Mouse (Mus musculus) T-cell, adult 2 months (primary cell): ENCODE data around the gene Jazf1.

ENCODE experiments used
- DNase-seq: peaks from one replicate; pipeline ENCODE4 v3.0.0; 2022; ENCODE audit warnings: low spot score

The Jazf1 gene

DNA sequence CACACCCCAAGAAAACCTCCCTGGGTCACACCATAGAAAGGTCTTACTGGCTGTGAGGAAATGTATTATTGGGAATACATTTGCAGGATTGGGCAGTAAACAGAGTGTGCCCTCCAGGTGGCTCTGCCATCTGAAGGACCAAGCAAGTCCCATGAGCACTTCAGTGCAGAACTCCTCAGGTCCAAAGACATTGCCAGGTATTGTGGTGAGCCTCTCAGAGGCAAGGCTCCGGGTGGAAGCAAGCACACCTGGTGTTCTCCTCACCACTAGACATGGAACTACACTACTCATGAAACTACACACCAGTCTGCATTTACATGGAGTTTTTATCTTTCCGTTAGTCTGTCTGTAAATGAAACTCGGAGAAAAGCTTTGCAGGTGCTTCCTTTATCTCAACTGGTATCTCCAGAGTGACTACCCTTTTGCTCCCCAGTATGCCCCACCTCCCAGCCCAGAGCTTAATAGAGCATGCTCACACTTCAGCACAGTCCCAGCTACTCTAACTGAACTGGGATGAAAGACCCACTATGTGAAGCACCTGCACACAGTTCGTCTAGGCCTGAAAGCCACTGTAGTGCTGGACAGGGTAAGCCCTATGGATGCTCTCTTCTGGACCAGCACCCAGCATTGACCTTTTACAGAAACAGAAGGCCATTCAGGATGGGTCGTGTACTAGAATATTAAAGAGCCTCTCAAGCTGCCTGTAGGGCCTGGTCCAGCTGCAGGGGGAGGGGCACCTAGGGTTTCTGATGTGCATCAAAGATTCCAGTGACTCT, 156.1 kb downstream of the Jazf1 start:
- no peak for DNase-seq

DNA sequence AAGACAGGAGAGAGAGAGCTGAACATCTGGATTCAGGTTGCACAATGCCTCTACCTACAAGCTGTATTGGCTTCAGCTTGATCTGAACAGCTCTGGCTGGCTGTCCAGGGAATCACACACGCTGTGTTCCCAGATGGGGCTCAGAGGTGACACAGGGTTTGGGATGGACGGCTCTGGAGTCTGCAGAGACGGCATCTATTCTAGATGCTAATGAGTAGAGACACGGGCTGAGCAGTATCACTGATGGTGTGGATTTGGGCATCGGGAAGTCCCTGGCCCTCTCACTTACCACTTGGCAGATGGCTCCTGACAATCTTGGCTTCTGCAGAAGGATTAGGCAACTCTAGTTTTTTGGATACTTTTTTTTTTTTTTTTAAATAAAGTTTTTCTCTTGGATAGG, 161.6 kb downstream of the Jazf1 start:
- no peak for DNase-seq

DNA sequence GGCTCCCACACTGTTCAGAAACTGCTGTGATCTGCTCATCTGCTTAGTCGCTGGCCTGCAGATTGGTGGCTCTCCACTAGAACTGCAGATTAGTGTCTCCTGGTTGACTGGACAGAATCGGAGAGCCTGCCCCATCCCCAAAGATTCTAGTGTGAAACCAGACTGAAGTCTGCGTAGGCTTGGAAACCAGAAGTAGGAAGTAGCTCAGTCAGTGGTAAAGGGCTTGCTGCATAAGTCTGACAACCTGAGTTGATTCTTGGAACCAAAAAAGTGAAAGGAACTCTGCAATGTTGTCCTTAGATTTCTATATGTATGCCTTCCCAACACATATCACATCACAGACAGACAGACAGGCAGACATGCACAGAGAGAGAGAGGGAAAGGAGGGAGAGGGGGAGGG, 163.3 kb downstream of the Jazf1 start:
- no peak for DNase-seq

DNA sequence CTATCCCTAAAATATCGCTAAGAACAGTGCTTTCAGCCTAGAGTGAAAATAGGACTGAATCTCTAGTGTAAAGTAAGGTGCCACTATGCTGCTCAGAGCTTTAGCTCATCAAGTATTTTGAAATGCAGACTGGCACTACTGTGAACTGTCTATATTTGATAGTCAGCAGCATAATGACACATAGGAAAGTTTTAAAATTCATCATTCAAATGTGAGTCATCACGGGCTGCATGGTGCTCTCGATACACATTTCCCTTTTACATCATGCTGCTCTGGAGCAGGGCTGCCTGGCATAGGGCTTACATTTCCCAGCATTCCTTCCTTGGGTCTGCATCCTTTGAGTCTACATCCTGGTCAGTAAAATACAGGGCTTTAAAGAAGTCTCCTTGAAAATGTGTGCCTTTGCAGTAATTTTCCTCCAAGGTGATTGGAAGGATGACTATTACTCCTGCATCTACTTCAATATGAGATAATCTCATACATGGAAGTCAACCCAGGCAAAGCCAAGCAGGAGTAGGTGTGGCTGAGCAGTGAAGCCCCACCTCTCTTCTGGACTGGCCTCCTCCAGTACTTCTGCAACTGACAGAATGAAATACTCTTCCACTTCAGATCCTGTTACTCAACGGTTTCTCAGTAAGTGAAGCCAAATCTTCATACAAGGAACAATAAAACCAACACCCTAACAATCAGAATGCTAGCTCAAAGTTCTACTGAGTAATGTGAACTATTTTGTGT, 165.0 kb downstream of the Jazf1 start:
- no peak for DNase-seq

DNA sequence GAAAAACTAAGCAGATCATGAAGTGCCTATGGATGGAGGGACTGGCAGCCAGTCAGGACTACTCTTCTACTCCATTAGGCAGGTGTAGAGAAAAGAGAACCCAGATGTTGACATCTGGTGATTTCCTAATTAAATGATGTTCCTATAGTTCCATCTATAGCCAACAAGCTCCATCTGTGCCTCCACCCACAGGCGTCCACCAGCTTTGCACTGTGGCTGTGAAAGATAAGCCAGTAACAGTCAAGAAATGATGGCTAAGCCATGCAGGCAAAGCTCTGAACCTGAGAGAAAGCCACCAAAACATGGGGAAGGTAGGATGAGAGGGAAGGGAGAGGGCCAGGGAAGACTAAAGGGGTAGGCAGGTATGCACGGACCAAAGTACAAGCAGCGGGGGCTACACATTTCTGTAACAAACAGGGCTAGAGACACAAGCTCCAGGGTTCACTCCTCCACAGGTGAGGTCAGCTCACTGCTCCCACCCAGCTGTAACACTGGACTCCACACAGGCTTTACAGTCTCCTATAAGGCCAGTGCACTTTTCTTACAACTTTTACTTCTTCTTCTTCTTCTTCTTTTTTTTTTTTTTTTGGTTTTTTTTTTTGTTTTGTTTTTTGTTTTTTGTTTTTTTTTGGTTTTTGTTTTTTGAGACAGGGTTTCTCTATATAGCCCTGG, 168.7 kb downstream of the Jazf1 start:
- DNase-seq, result no peak

DNA sequence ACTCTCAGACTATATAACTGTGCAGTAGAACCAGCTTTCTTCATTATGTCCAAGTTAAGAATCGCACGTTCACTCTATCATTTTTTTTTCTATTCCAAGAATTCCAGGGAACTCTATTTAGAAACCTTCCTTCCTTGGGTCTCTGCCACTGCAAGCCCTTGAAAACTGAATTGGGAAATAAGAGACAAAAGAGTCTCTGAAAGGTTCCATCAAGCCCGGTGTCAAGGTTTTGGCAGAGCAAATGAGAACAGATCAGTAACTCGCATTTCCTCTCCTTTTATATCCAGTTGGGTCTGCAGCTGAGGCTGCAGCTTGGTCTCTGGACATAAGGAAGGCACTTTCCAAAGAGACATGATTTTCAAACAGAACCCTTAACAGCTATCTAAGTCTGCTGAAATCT, 173.4 kb downstream of the Jazf1 start:
- DNase-seq, result no peak

DNA sequence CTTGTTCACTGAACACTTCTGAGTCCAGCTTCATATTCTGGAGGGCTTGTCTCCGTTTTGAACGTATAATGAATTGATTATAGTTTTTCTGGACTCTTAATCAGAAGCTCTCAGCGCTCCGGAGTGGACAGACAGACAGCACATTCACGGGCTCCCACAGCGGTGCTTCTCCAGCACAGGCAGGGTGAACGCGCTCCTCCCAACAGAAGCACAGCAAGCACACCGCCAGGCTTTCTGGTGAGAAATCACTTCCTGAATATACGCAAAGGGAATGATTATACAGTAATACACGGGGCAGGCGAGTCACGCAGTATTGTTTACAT, 174.0 kb downstream of the Jazf1 start:
- DNase-seq, result no peak

DNA sequence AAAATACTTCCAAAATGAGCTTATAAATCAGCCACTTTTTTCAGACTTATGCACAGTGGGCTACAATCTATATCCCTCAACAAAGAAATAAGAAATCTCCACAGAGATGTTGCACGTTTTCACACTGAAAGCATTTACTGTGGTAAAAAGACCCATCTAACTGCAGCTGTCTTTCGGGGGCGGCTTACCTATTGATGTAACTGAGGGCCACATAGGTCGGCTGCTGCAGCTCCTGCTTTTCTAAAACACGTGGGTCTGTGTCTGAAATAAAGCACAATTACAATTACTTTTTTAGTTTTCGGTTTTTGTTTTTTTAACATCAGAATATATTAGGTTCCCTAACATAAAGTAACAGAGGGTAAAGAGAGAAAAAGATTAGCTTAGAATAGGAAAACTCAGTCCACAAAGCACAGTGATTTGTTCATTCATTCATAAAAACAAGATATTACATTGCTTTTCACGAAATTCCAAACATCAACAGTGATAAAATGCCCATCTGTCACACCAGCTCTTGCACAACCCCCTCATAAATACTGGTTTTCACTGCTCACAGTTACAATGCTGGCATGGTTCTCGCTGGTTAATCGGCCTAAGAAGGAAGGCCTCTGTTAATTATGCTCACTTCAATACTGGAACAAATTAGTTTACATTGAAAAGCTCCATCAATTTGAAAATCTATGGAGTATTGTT, 174.5 kb downstream of the Jazf1 start:
- no peak for DNase-seq

DNA sequence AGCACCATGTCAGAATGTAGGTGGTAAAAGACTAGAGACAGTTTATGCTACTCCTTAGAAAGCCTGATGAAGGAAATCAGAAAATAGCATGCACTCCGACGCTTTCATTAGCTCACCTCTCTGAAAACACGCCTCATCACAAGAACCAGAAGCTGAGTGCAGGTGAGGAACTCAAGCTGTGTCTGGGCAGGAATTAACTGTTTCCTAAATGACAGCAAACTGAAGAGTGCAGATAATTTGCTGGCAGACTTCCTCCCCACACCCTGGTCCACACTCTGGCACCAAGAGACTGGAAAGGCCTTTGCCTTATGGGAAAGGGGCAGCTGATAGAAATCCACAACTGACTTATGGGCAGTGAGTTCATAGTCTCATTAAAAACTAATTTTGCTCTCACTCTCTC, 175.5 kb downstream of the Jazf1 start:
- DNase-seq, result no peak

DNA sequence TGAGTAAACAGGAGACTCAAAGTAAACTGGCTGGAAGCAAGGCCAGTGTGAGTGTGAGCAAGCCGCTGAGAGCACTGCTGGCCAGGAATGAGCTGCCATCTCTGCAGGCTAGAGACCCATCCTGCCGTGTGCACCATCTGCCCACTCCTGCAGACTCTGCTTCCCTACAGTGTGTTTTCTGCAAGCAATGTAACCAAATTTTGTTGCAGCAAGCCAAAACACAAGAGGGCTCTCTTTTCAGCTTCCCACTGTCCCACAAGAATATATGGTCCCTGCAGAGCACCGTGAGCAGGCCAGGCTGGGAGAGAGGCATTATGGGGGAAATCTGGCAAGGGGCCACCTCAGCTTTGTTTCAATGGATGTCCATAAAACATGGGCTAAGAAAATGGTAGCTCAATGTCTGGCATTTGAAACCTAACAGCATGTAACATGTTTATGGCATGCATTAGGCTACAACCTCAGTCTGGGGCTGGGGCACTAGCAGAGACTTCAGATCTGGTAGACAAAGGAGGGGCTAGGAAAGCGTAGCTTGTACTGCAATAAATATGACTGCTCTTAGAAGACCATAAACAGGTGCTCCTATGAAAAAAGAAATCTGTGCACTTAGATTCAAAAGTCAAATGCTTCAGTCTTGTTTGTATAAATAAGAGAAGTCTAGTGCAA, 180.8 kb downstream of the Jazf1 start:
- DNase-seq, result no peak

DNA sequence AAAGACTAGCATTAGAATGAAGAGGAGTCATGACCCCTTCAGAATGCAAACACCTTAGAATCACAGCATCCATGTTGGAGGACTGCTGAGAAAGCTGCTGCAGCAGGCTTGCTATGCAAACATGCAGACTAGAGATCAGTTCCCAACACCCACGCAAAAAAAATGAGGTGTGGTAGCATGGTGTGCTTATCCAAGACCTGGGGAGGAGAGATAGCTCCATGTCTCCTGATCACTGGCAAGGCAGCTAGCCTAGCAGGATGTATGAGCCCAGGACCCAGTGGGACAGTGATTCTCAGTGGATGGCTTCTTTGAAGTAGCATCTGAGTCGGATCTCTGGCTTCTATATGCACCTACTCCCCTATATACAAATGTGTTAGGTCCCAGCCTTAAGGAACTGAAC, 184.7 kb downstream of the Jazf1 start:
- no peak for DNase-seq

DNA sequence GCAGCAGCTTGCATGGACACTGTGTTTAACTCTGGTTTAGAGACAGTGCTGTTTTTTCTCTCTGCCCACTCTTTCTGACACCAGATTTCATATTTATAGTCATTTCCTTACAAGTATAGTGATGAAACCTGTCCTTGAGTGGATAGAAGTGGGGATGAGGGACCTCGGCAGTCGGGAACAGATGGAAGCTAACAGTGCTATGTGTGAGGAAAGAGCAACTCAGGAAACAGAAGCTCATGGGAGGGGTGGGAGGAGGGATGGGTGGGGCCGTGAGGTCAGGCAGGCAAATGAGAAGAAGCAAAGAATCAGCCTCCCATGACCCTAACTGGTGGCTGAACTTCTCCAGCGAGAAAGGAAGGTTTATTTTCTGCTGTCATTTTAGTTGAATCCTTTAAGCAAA, 191.3 kb downstream of the Jazf1 start:
- DNase-seq, result no peak

DNA sequence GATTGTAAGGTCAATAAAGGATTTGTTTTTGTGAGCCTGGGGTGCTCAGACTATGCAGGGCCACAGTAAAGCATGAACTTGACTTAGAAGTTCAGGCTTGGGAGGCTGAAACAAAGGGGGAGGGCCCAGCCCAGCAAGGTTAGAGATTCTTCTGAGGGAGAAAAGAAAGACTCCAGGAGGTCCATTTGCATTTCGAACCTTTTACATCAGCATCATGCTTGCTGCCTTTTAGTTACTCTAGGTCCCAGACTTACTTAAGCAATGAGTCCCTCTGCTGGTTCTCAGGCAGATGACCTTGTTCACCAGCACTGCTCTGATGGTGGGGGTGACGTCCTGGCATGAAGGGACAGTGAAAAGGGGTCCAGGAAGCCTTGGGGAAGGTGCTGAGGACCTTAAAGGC, 197.1 kb downstream of the Jazf1 start:
- DNase-seq, result no peak

DNA sequence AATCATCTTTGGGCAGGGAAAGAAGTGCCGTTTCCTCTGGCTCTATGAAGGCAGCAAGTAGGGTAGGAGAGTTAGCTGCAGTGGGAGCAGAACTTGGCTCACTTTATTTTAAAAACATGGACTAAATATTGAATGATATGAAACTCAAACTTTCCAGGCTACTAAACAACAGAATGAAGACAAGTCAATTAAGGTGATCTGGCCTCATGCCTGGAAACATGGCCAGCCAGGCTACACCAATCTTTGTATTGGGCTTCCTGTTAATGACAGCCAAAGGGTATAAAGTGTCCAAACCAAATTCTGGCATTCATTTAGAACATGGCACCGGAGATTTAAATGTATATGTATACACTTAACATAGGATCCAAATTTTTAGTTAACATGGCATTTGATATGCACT, 199.2 kb downstream of the Jazf1 start:
- no peak for DNase-seq

DNA sequence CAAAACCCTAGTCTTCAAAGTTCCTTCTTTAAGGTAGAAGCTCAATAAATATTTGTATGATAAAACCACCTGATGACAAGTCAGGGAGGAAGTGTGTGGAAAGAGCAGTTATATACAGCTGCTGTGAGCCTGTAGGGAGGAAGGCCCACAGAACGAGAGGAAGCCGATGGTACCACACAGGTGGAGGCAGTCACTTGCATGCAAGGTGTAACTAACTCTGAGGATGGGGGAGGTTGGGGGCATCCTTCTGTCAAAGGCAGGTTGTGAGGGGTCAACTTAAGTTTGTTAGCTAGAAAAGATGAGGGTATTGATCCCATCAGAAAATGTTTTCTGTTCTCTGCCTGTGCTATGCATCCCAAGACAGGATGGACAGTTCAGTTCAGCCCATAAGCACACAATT, 200.1 kb downstream of the Jazf1 start:
- no peak for DNase-seq

DNA sequence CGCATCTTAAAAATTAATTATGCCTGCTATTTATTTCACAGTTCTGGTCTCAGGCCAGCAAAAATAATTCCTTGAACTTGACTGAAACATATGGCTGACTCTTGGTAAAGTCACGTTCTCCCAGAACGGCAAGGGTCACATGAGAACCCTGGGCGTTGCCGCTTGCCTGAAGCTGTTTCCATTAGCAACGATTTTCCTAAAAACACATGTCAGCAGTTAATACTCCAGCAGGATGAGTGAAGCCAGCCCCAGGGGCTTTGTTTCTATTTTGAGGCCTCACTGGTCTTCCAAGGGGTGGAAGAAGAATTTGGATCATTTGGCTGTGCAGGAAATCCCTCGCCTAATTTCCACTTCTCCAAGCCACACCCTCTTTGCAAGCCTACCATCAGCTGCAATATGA, 206.5 kb downstream of the Jazf1 start:
- DNase-seq, result no peak

DNA sequence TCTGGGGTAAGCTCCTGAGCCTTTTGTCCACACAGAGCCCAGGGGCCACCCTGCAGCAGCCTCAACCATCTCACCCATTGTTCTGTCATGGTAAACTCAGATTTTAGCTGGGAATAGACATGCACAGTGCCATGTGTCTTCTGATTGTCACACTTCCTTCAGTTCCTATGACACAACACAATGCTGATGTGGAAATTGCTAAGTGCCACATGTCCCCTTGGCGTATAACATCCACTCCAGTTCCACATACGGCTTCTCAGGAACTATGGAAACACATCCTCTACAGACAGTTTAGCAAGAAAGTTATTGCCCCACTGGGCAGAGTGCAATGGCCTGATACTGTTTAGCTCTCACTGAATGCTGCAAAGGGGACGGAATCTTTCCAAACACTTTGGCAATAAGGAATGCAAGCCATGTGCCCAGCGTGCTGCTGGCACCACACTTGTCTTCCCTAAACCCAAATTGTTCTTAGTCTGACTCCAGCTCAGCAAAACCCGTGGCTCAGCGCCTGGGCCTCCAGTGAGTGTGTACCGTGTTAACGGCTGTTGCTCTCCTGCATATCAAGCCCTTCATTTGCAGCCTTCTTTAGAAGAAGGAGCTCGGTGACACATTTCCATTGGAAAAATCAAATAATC, 207.1 kb downstream of the Jazf1 start:
- DNase-seq, result no peak

DNA sequence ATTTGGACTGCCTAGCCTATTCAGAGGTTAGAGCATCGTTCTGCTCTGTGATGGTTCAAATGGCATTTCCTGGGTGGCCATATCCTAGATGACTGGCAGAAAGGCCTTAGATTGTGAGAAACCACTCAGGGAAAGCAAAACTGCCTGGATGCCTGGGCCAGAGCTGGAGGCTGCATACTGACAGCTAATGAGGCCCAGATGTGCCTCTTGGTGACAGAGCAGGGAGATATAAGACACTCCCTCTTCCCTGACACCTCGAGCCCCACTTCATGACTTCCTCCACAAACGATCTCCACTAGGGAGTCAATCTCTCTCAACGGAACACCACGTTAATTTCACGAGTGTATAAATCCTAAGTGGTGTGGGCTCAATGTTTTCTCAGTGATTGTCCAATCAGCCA, 207.7 kb downstream of the Jazf1 start:
- DNase-seq, result no peak

DNA sequence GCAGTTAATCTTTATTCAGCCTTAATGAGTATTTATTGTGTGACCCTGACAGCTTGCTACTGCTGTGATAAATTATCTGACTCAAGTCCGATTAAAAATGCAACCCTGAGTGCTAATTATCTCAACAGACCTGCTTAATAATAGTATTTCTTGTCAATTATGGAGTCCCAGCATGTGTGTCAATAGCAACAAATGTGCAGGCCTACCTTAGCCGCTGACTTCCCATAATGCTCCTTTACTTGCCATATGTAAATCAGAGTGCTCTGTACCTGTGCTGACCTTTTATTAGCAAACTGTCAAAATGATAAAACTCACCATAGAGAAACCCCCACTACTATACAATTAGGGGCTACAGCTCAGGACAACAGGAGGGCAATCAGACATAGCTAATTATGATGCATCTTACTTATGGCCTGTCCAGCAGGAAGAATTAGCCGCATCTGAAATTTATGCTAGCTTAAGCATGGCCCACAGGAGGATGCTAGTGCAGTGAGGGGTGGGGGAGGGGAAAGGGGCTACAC, 209.5 kb downstream of the Jazf1 start:
- DNase-seq, result no peak

DNA sequence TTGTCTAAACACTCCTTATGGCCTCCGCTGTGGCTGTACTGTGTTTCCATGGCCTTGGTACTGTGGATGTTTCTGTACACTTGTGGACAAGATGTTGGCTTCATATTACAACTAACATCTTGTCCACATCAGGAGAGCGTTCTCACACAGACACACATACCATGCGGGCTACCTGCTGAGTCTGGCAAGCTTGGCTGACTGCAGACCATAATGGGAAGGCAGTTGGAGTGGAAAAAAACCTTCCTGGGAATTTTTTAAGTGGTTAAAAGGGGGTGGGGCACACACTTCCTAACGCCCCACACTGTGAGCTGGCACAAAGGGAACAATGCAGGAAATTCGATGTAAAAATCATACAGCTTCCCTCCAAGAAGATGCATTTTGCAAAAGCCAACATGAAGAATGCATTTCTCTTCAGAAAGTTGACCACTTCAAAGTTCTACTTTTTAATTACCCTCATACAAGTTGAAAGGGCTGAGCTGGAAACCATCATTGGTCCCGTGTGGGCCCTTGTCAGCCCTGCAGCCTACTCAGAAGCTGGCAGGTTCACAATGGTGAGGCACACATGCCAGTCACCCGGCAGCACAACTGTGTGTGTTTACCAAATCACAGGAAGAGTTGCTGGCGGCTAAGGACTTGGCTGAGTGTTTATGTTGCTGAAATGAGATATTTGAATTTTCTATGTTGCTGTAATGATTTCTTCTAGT, 215.9 kb downstream of the Jazf1 start:
- no peak for DNase-seq

DNA sequence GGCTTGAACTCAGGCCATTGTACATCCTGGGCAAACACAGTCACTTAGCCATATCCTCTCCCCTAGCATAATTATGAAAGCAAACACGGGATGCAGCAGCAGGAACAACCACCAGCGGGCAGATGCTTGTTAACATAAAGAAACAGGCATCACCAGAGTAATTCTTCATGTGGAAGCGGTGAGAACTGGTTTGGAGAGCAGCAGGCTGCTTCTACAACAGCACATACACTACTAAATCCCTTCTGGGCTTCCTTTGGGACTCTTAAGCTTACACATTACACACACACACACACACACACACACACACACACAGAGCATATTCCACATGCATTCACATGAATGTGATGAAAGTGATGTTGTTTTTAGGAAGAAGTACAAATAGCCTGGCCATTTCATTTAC, 216.5 kb downstream of the Jazf1 start:
- no peak for DNase-seq
